Mouse (Mus musculus) liver, postnatal 0 days (tissue): ENCODE measurements around the gene Btg3.

Experiments used
- CTCF ChIP-seq: sonication (generic); IDR thresholded peaks from 2 replicates; pipeline ENCODE4 v1.5.1; 2016; ENCODE audit warnings: antibody characterized with exemption, low read depth
- EP300 ChIP-seq: IDR thresholded peaks from 2 replicates; pipeline ENCODE4 v1.6.1; 2016; ENCODE audit warnings: antibody characterized with exemption, low read depth, mild to moderate bottlenecking

DNA sequence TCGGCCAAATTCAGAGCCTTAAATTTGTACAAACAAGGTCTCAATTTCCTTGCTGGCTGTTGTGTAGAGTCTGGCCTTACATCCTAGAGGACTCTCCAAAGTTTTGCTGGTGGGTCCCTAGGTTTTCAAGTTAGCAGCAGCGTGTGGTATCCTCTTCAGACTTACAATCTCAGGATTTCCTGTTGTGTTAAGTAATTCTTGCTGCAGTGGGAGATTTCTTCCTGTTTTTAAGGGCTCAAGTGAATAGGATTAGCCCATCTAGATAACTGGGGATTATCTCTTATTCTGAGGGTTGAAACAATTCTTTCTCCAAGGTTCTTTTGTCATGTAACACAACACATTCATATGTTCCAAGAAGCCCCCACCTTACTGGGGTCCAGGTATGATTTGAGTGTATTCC is 14.4 kb upstream of the Btg3 start:
- TF ChIP-seq CTCF (no peak), EP300 (no peak)
